Mouse (Mus musculus): ENCODE measurements around the gene Arfip1. TPM values are rescaled to one million over a fixed set of nuclear protein-coding genes. Genes with fewer than 3 reads are reported as not detected.

Arfip1 gene
- polyA plus RNA-seq, 1 experiment from 2014 or later = 55.3 TPM

DNA sequence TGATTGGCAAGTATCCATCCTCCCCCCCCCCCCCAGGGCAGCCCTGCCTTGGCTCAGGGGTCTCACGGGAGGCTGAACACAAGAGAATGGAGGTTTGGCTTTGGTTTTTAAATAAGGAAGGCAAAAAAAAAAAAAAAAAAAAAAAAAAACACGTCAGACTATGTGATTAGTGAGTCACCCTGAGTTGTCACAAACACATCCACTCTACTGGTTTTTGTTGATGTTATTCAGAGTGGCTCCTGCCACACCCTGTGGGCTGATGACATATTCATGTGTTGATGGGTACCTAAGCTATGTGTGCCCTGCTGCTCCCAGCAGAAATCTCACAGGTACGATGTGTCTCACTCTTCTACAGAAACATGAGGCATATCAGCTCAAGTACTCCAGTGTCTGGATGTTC is 131.8 kb downstream of the Arfip1 start:
- Histone ChIP-seq H3K27me3 (replicated peaks; ENCODE audit: control insufficient read depth, insufficient read depth, low read length) (no peaks in the 10 kb centered on the region), H3K27ac (replicated peaks; ENCODE audit: low read depth, low read length) (no peak overlapping the region), H3K4me1 (ENCODE audit: control insufficient read depth, insufficient read depth, low read length) (peaks cover 7% of the 10 kb centered on the region), H3K4me2 (ENCODE audit: low read depth, low read length) (no peak overlapping the region), H3K9me3 (ENCODE audit: control insufficient read depth, low read length) (no peaks in the 10 kb centered on the region), H3K9ac (ENCODE audit: low read depth, low read length) (no peak overlapping the region), H3K4me3 (ENCODE audit: low read depth, low read length) (no peak overlapping the region), H3K36me3 (ENCODE audit: control insufficient read depth, insufficient read depth, low read length) (no peaks in the 10 kb centered on the region)
- DNase-seq (ENCODE audit: low spot score) (no peak), ATAC-seq (ENCODE audit: low read depth) (no peak)
- WGBS = 60% methylated on average over 3 of the region's 3 CpGs

DNA sequence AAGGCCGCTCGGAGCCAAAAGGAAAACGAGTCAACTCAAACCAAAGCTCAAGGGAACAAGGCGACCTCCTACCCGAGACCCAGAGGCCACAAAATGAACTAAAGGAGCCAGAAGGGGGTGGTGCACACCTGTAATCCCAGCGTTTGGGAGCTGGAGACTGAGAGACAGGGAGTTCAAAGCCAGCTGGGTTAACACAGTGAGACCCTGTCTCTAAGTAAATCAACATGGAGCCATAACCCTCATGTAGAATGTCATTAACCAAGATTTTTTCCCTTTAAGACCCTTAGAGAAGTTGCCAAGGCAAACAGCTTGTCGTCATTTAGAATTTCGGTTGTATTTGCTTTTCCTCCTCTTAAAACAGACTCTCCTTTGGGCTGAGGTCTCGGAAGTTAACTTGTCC is 133.4 kb downstream of the Arfip1 start:
- 67% methylated on average over 9 of the region's 9 CpGs for WGBS
- Histone ChIP-seq H3K27ac (replicated peaks; ENCODE audit: low read depth, low read length) (no peak overlapping the region), H3K9ac (ENCODE audit: low read depth, low read length) (no peak overlapping the region), H3K4me2 (ENCODE audit: low read depth, low read length) (no peak overlapping the region), H3K9me3 (ENCODE audit: control insufficient read depth, low read length) (no peaks in the 10 kb centered on the region), H3K4me3 (ENCODE audit: low read depth, low read length) (no peak overlapping the region), H3K36me3 (ENCODE audit: control insufficient read depth, insufficient read depth, low read length) (no peaks in the 10 kb centered on the region), H3K4me1 (ENCODE audit: control insufficient read depth, insufficient read depth, low read length) (peaks cover 7% of the 10 kb centered on the region), H3K27me3 (replicated peaks; ENCODE audit: control insufficient read depth, insufficient read depth, low read length) (no peaks in the 10 kb centered on the region)
- DNase-seq (ENCODE audit: low spot score) = no peak
- no peak for ATAC-seq (ENCODE audit: low read depth)

GRCm38 (mm10) chr3:84447803-84448202 is 134.6 kb downstream of the Arfip1 start:
- Histone ChIP-seq H3K27me3 (replicated peaks; ENCODE audit: control insufficient read depth, insufficient read depth, low read length) (no peaks in the 10 kb centered on the region), H3K27ac (replicated peaks; ENCODE audit: low read depth, low read length) (no peak overlapping the region), H3K4me1 (ENCODE audit: control insufficient read depth, insufficient read depth, low read length) (peaks cover 7% of the 10 kb centered on the region), H3K4me2 (ENCODE audit: low read depth, low read length) (no peak overlapping the region), H3K4me3 (ENCODE audit: low read depth, low read length) (no peak overlapping the region), H3K9me3 (ENCODE audit: control insufficient read depth, low read length) (no peaks in the 10 kb centered on the region), H3K36me3 (ENCODE audit: control insufficient read depth, insufficient read depth, low read length) (no peaks in the 10 kb centered on the region), H3K9ac (ENCODE audit: low read depth, low read length) (no peak overlapping the region)
- WGBS = 63% methylated on average over 5 of the region's 5 CpGs
- DNase-seq (ENCODE audit: low spot score) (no peak), ATAC-seq (ENCODE audit: low read depth) (no peak)

Other genes starting within 250 kb of the Arfip1 start
- 6.2 and 6.8 TPM in 2 replicates for gene Fhdc1, start 102.2 kb downstream of the Arfip1 start, polyA plus RNA-seq (2014; fragmentation: Nextera tagmentation; extraction: Ambion mirVana)
- 2.0 and 2.7 TPM in 2 replicates for gene Tigd4, start 10.9 kb upstream of the Arfip1 start, polyA plus RNA-seq (2014; fragmentation: Nextera tagmentation; extraction: Ambion mirVana)
- 4.6 TPM in 2 replicates for gene Tmem154, start 83.6 kb upstream of the Arfip1 start, polyA plus RNA-seq (2014; fragmentation: Nextera tagmentation; extraction: Ambion mirVana)
- 13.7 and 14.2 TPM in 2 replicates for gene Fbxw7, start 232.6 kb upstream of the Arfip1 start, polyA plus RNA-seq (2014; fragmentation: Nextera tagmentation; extraction: Ambion mirVana)